Mouse (Mus musculus): ENCODE results near the gene Gpc6. TPM values are rescaled to one million over a fixed set of nuclear protein-coding genes. Genes with fewer than 3 reads are reported as not detected.

Gpc6 gene
- polyA plus RNA-seq, 1 experiment from 2014 or later = 28.6 TPM

DNA sequence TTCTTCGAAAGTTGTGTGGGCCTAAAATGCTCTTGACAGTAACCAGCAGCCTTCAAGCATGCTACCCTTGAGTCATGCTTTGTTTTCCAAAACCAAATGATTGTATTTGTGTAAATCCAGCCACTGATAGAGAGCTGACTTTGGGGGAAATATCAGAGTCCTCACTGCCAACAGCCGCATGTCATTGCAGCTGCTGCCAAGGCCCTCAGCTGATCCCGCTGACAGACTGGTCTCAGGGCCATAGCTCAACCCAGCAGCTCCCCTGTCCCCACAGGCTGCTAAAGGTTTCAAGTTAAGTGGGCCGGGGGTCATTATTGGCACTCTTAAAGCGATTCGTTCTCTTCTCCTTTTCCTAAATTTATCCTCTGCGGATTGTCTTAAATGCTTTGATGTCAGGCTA is 966.3 kb downstream of the Gpc6 start:
- Histone ChIP-seq H3K4me1 (no peaks in the 10 kb centered on the region), H3K36me3 (no peaks in the 10 kb centered on the region), H3K9me3 (no peaks in the 10 kb centered on the region), H3K4me2 (no peak overlapping the region), H3K27me3 (no peaks in the 10 kb centered on the region), H3K9ac (no peak overlapping the region), H3K27ac (no peak overlapping the region), H3K4me3 (no peak overlapping the region)
- WGBS = 60% methylated on average over 7 of the region's 7 CpGs
- no peak for ATAC-seq (ENCODE audit: borderline replicate concordance, extremely low read depth, low FRiP score, low TSS enrichment)

GRCm38 (mm10) chr14:117892026-117892425 is 966.9 kb downstream of the Gpc6 start:
- no peaks in the 10 kb centered on the region for H3K36me3 ChIP-seq
- no peak overlapping the region for H3K27ac ChIP-seq
- H3K9ac ChIP-seq = no peak overlapping the region
- H3K27me3 ChIP-seq = no peaks in the 10 kb centered on the region
- no peak overlapping the region for H3K4me2 ChIP-seq
- H3K4me1 ChIP-seq = no peaks in the 10 kb centered on the region
- no peak for ATAC-seq (ENCODE audit: borderline replicate concordance, extremely low read depth, low FRiP score, low TSS enrichment)
- 84% methylated on average over 4 of the region's 4 CpGs for WGBS
- no peak overlapping the region for H3K4me3 ChIP-seq
- no peaks in the 10 kb centered on the region for H3K9me3 ChIP-seq

DNA sequence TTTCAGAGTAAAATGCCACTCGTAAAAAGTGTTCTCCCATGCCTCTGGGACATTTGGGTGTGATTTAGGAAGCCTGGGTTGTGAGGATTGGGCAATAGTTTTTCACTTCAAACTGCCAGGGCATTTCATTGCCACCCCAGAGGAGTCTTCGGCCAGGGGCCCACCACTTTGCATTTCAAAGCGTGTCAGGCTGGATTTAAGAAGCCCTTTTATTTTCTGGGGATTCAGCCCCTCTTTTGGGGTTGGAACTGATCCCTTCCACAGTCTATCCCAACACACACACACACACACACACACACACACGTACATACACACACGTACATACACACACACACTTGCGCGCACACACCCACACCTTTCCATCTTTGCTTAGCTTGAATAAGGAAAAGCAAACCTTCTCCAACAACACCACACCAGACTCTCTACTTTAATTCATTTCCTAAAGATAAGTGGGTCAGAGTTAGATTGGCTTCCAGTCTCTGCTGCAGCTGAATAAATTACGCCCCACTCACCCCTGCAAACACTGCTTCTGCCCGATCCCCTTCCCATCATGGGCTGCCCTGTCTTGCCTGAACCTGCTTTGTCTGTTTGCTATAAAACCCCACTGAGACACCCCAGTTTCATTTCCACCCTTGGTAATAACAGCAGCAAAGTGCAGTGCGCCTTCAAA is 969.9 kb downstream of the Gpc6 start:
- Histone ChIP-seq H3K9me3 (no peaks in the 10 kb centered on the region), H3K4me1 (no peaks in the 10 kb centered on the region), H3K27me3 (no peaks in the 10 kb centered on the region), H3K4me3 (no peak overlapping the region), H3K27ac (no peak overlapping the region), H3K9ac (no peak overlapping the region), H3K4me2 (no peak overlapping the region), H3K36me3 (no peaks in the 10 kb centered on the region)
- 90% methylated on average over 10 of the region's 10 CpGs for WGBS
- ATAC-seq (ENCODE audit: borderline replicate concordance, extremely low read depth, low FRiP score, low TSS enrichment) = no peak

GRCm38 (mm10) chr14:117895539-117895912 is 970.4 kb downstream of the Gpc6 start:
- H3K4me2 ChIP-seq = no peak overlapping the region
- no peaks in the 10 kb centered on the region for H3K9me3 ChIP-seq
- no peak overlapping the region for H3K27ac ChIP-seq
- H3K9ac ChIP-seq = no peak overlapping the region
- 83% methylated on average over 16 of the region's 16 CpGs for WGBS
- no peak overlapping the region for H3K4me3 ChIP-seq
- no peaks in the 10 kb centered on the region for H3K36me3 ChIP-seq
- H3K4me1 ChIP-seq = no peaks in the 10 kb centered on the region
- no peaks in the 10 kb centered on the region for H3K27me3 ChIP-seq
- no peak for ATAC-seq (ENCODE audit: borderline replicate concordance, extremely low read depth, low FRiP score, low TSS enrichment)

- 63% methylated on average over 9 of the region's 9 CpGs for WGBS
- peak; percentile 29; the same call in 1 of the 2 replicates for ATAC-seq (ENCODE audit: borderline replicate concordance, extremely low read depth, low FRiP score, low TSS enrichment)
- peaks cover 19% of the 10 kb centered on the region for H3K4me1 ChIP-seq
- H3K4me2 ChIP-seq = no peak overlapping the region
- no peaks in the 10 kb centered on the region for H3K27me3 ChIP-seq
- no peak overlapping the region for H3K4me3 ChIP-seq
- H3K9me3 ChIP-seq = no peaks in the 10 kb centered on the region
- no peak overlapping the region for H3K27ac ChIP-seq
- H3K9ac ChIP-seq = no peak overlapping the region
- no peaks in the 10 kb centered on the region for H3K36me3 ChIP-seq
Measured at GRCm38 (mm10) chr14:117904300-117904699, 979.2 kb downstream of the Gpc6 start.

GRCm38 (mm10) chr14:117905701-117906100 is 980.6 kb downstream of the Gpc6 start:
- Histone ChIP-seq H3K27ac (no peak overlapping the region), H3K4me1 (peaks cover 26% of the 10 kb centered on the region), H3K4me3 (no peak overlapping the region), H3K9me3 (no peaks in the 10 kb centered on the region), H3K9ac (no peak overlapping the region), H3K4me2 (peak overlapping the region; percentile 2; the same call in 1 of the 2 replicates), H3K36me3 (no peaks in the 10 kb centered on the region), H3K27me3 (no peaks in the 10 kb centered on the region)
- ATAC-seq (ENCODE audit: borderline replicate concordance, extremely low read depth, low FRiP score, low TSS enrichment) = no peak
- 29% methylated on average over 10 of the region's 10 CpGs for WGBS

DNA sequence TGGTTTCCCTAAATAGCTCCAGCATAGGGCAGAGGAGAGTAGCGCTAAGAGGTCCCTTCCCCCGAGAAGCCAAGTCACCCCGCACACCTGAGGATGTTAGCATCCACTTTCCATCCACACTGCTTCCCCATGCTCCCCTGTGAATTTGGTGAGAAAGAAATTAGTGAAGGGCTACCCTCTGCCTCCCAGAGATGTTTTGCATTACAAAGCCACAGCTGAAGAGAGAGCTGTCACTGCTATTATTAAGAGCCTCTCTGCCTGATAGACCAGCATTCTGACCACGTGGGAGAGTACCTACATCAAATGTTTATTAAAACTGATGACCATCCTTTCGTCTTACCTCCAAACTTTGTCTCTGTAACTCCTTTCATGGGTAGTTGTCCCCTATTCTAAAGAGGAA is 981.2 kb downstream of the Gpc6 start:
- Histone ChIP-seq H3K36me3 (no peaks in the 10 kb centered on the region), H3K4me3 (no peak overlapping the region), H3K9ac (no peak overlapping the region), H3K4me2 (no peak overlapping the region), H3K27me3 (no peaks in the 10 kb centered on the region), H3K4me1 (peaks cover 27% of the 10 kb centered on the region), H3K9me3 (no peaks in the 10 kb centered on the region), H3K27ac (no peak overlapping the region)
- no peak for ATAC-seq (ENCODE audit: borderline replicate concordance, extremely low read depth, low FRiP score, low TSS enrichment)
- WGBS = 72% methylated on average over 5 of the region's 5 CpGs

GRCm38 (mm10) chr14:117908231-117908920 is 983.3 kb downstream of the Gpc6 start:
- no peak for ATAC-seq (ENCODE audit: borderline replicate concordance, extremely low read depth, low FRiP score, low TSS enrichment)
- H3K27me3 ChIP-seq = no peaks in the 10 kb centered on the region
- WGBS = 53% methylated on average over 8 of the region's 8 CpGs
- no peak overlapping the region for H3K4me2 ChIP-seq
- H3K36me3 ChIP-seq = no peaks in the 10 kb centered on the region
- no peak overlapping the region for H3K4me3 ChIP-seq
- H3K27ac ChIP-seq = no peak overlapping the region
- no peak overlapping the region for H3K9ac ChIP-seq
- H3K4me1 ChIP-seq = peaks cover 30% of the 10 kb centered on the region
- H3K9me3 ChIP-seq = no peaks in the 10 kb centered on the region

DNA sequence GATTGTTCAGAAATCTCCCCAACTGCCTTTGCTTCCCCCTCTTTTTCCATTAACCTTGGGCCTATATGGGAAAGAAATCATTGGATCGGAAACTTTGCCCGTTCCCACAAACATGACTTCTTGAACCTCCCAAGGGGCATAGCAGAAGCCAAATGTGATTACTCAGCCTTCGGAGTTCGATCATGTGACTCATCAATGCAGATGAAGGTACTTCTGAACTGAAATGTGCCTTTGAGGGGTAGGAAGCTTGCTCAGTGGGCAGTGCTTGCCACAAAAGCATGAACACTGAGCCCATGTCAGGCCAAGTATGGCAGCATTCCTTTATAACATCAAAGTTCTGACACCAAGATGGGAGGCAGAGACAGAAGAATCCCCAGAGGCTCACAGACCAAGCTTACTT is 983.9 kb downstream of the Gpc6 start:
- 74% methylated on average over 4 of the region's 4 CpGs for WGBS
- no peaks in the 10 kb centered on the region for H3K36me3 ChIP-seq
- H3K9me3 ChIP-seq = no peaks in the 10 kb centered on the region
- no peak overlapping the region for H3K27ac ChIP-seq
- H3K9ac ChIP-seq = no peak overlapping the region
- H3K4me2 ChIP-seq = no peak overlapping the region
- H3K4me1 ChIP-seq = peaks cover 26% of the 10 kb centered on the region
- H3K27me3 ChIP-seq = no peaks in the 10 kb centered on the region
- no peak overlapping the region for H3K4me3 ChIP-seq
- ATAC-seq (ENCODE audit: borderline replicate concordance, extremely low read depth, low FRiP score, low TSS enrichment) = no peak

DNA sequence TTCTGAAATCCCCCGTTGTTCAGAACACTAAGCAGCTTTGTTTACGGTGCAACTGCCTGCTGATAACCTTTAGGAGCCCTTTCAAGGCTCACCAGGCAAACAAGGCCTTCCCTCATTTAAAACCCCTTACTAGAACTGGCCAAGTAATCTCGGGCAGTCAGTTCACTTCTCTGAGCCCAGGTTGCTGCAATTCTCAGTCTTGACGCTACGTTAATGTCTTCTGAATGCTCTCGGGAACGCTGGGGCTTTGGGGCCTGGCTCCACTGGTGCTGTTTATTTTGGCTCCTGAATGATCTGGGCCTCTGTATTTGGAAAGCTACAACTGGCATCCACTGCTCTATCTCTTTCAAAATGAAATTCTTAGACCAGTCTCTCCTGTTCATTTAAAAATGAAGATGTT is 985.2 kb downstream of the Gpc6 start:
- Histone ChIP-seq H3K9ac (no peak overlapping the region), H3K4me2 (no peak overlapping the region), H3K36me3 (no peaks in the 10 kb centered on the region), H3K4me1 (peaks cover 19% of the 10 kb centered on the region), H3K9me3 (no peaks in the 10 kb centered on the region), H3K4me3 (no peak overlapping the region), H3K27ac (no peak overlapping the region), H3K27me3 (no peaks in the 10 kb centered on the region)
- no peak for ATAC-seq (ENCODE audit: borderline replicate concordance, extremely low read depth, low FRiP score, low TSS enrichment)
- 24% methylated on average over 7 of the region's 7 CpGs for whole genome bisulfite sequencing

- Histone ChIP-seq H3K27ac (peak overlapping the region; percentile 43), H3K4me1 (0 out of 2 replicates have a peak, but pooled peaks cover 11% of the 10 kb centered on the region), H3K27me3 (no peaks in the 10 kb centered on the region), H3K4me2 (no peak overlapping the region), H3K9ac (no peak overlapping the region), H3K4me3 (no peak overlapping the region), H3K36me3 (no peaks in the 10 kb centered on the region), H3K9me3 (no peaks in the 10 kb centered on the region)
- WGBS = 57% methylated on average over 10 of the region's 10 CpGs
- peak; percentile 70 for ATAC-seq (ENCODE audit: borderline replicate concordance, extremely low read depth, low FRiP score, low TSS enrichment)
Measured at GRCm38 (mm10) chr14:117912624-117913270, 987.6 kb downstream of the Gpc6 start.

- H3K4me1 ChIP-seq = peaks cover 8% of the 10 kb centered on the region; the same call in 1 of the 2 replicates
- no peak overlapping the region for H3K4me2 ChIP-seq
- H3K9me3 ChIP-seq = no peaks in the 10 kb centered on the region
- H3K27ac ChIP-seq = no peak overlapping the region
- H3K4me3 ChIP-seq = no peak overlapping the region
- 77% methylated on average over 8 of the region's 8 CpGs for WGBS
- no peak for ATAC-seq (ENCODE audit: borderline replicate concordance, extremely low read depth, low FRiP score, low TSS enrichment)
- H3K36me3 ChIP-seq = no peaks in the 10 kb centered on the region
- H3K27me3 ChIP-seq = no peaks in the 10 kb centered on the region
- no peak overlapping the region for H3K9ac ChIP-seq
Measured at GRCm38 (mm10) chr14:117916577-117916976, 991.5 kb downstream of the Gpc6 start.

Data from lung, embryonic 15.5 days (tissue).